Comparison of ENCODE assay signal across 23 mouse cellular contexts in genomic region chr10:45017352-45017751, GRCm38 (mm10). TPM values are rescaled to one million over a fixed set of nuclear protein-coding genes. Genes with fewer than 3 reads are reported as not detected.
A peak's percentile ranks its signal among the peaks of the same experiment; 100 is the strongest.
DNase-seq lines count a peak whose midpoint lies in the region; ATAC-seq and TF ChIP-seq lines count a peak whose summit lies in the region.
"Had no signal": no experiment of that assay in that cellular context is flagged by ENCODE, and none has a peak within 500 bp of the region (broad histone marks: within the 10 kb centered on the region; RNA-seq: fewer than 3 reads in every experiment).

No protein-coding gene starts in this region.

- peak overlapping the region; percentile 49 for H3K4me3 ChIP-seq in gastrocnemius, adult 2 months
- peak overlapping the region; percentile 16 for H3K4me3 ChIP-seq in intestine, postnatal 0 days (ENCODE audit: low read depth, low read length)
- no peak overlapping the region for H3K4me3 ChIP-seq in liver, embryonic 16.5 days (ENCODE audit: low read depth, low read length)
- H3K4me3 ChIP-seq: embryonic facial prominence, embryonic 13.5 days; forebrain, embryonic 10.5 days; forebrain, embryonic 15.5 days; kidney, embryonic 15.5 days; limb, embryonic 13.5 days; lung, embryonic 15.5 days; midbrain, embryonic 10.5 days; myocyte; neural tube, embryonic 13.5 days had no signal

- H3K9me3 ChIP-seq in intestine, postnatal 0 days (ENCODE audit: control insufficient read depth): no peaks in the 10 kb centered on the region
- no peaks in the 10 kb centered on the region for H3K9me3 ChIP-seq in liver, embryonic 16.5 days (replicated peaks; ENCODE audit: control insufficient read depth, low read length)
- H3K9me3 ChIP-seq: embryonic facial prominence, embryonic 13.5 days; forebrain, embryonic 15.5 days; limb, embryonic 13.5 days; lung, embryonic 15.5 days; midbrain, embryonic 10.5 days; neural tube, embryonic 13.5 days had no signal

- H3K9ac ChIP-seq in intestine, postnatal 0 days (ENCODE audit: low read depth, low read length): no peak overlapping the region
- no peak overlapping the region for H3K9ac ChIP-seq in liver, embryonic 16.5 days (ENCODE audit: low read depth, low read length)
- H3K9ac ChIP-seq: embryonic facial prominence, embryonic 13.5 days; forebrain, embryonic 15.5 days; kidney, embryonic 15.5 days; limb, embryonic 13.5 days; lung, embryonic 15.5 days; neural tube, embryonic 13.5 days had no signal

- H3K27me3 ChIP-seq in intestine, postnatal 0 days (replicated peaks; ENCODE audit: control insufficient read depth, insufficient read depth, low read length): no peaks in the 10 kb centered on the region
- no peaks in the 10 kb centered on the region for H3K27me3 ChIP-seq in liver, embryonic 16.5 days (ENCODE audit: control insufficient read depth, insufficient read depth, low read depth, low read length)
- H3K27me3 ChIP-seq: embryonic facial prominence, embryonic 13.5 days; forebrain, embryonic 15.5 days; kidney, embryonic 15.5 days; limb, embryonic 13.5 days; lung, embryonic 15.5 days; neural tube, embryonic 13.5 days had no signal

- ATAC-seq in intestine, postnatal 0 days: no peak
- no peak for ATAC-seq in liver, embryonic 16.5 days (ENCODE audit: low read depth)
- ATAC-seq: forebrain, embryonic 15.5 days; hindbrain, embryonic 16.5 days had no signal

- DNase-seq in gastrocnemius, adult 2 months: no peak
- DNase-seq in gastrocnemius, postnatal 4 days (ENCODE audit: low spot score in 2 of 2): no peak
- peak; percentile 39 for DNase-seq in A20 (ENCODE audit: low read depth, low spot score)
- DNase-seq in frontal cortex, postnatal 10 days (ENCODE audit: low spot score in 2 of 2): no peak
- no peak for DNase-seq in thymus, postnatal 36 days
- DNase-seq in heart, postnatal 4 days: no peak
- DNase-seq: adrenal gland, postnatal 14 days; cerebellum, adult 11-12 months; cerebellum, adult 9-11 months; heart, postnatal 14 days; thymus, postnatal 14 days had no signal

- H3K27ac ChIP-seq in gastrocnemius, adult 2 months: no peak overlapping the region
- H3K27ac ChIP-seq in intestine, postnatal 0 days (ENCODE audit: low read depth, low read length): peak overlapping the region; percentile 77
- peak overlapping the region; percentile 49 for H3K27ac ChIP-seq in liver, embryonic 16.5 days (ENCODE audit: low read length)
- H3K27ac ChIP-seq: embryonic facial prominence, embryonic 13.5 days; forebrain, embryonic 10.5 days; forebrain, embryonic 15.5 days; kidney, embryonic 15.5 days; limb, embryonic 13.5 days; lung, embryonic 15.5 days; midbrain, embryonic 10.5 days; neural tube, embryonic 13.5 days had no signal

- intact Hi-C loops in gastrocnemius, adult 2 months (cut with DNase I): no loop called here

- H3K4me1 ChIP-seq in intestine, postnatal 0 days (replicated peaks; ENCODE audit: control insufficient read depth, insufficient read depth, low read length): no peaks in the 10 kb centered on the region
- no peaks in the 10 kb centered on the region for H3K4me1 ChIP-seq in liver, embryonic 16.5 days (ENCODE audit: control insufficient read depth, low read depth, low read length)
- H3K4me1 ChIP-seq: embryonic facial prominence, embryonic 13.5 days; forebrain, embryonic 15.5 days; kidney, embryonic 15.5 days; limb, embryonic 13.5 days; lung, embryonic 15.5 days; neural tube, embryonic 13.5 days had no signal

- 68% methylated on average over 13 of the region's 13 CpGs for WGBS in intestine, postnatal 0 days
- 73% methylated on average over 13 of the region's 13 CpGs for WGBS in liver, embryonic 16.5 days (ENCODE audit: insufficient replicate concordance)

- no peaks in the 10 kb centered on the region for H3K36me3 ChIP-seq in intestine, postnatal 0 days (ENCODE audit: control insufficient read depth, insufficient read depth)
- no peaks in the 10 kb centered on the region for H3K36me3 ChIP-seq in liver, embryonic 16.5 days (ENCODE audit: control insufficient read depth, insufficient read depth)
- H3K36me3 ChIP-seq: embryonic facial prominence, embryonic 13.5 days; forebrain, embryonic 10.5 days; forebrain, embryonic 15.5 days; kidney, embryonic 15.5 days; limb, embryonic 13.5 days; lung, embryonic 15.5 days; midbrain, embryonic 10.5 days; neural tube, embryonic 13.5 days had no signal

- H3K4me2 ChIP-seq in intestine, postnatal 0 days (replicated peaks; ENCODE audit: low read depth): peak overlapping the region; percentile 48
- H3K4me2 ChIP-seq in liver, embryonic 16.5 days (ENCODE audit: low read depth, low read length): peak overlapping the region; percentile 40
- H3K4me2 ChIP-seq: embryonic facial prominence, embryonic 13.5 days; forebrain, embryonic 15.5 days; kidney, embryonic 15.5 days; limb, embryonic 13.5 days; lung, embryonic 15.5 days; neural tube, embryonic 13.5 days had no signal

- no peak for TF ChIP-seq CTCF in gastrocnemius, adult 2 months (IDR thresholded peaks at IDR 0.05)
- TF ChIP-seq CTCF in intestine, postnatal 0 days (IDR thresholded peaks at IDR 0.05; ENCODE audit: low read depth): no peak

RNA-seq across cellular contexts. Expression of gene Prep, which starts 49.7 kb away (rescaled TPM):
- total RNA-seq in gastrocnemius, adult 2 months (2021): 1 to 10 TPM; 6.4 to 7.3 TPM
- 10 to 100 TPM; 14.7 to 15.0 TPM for total RNA-seq in gastrocnemius, postnatal 4 days (2021)
- 6.8 and 7.0 TPM in 2 replicates for polyA plus RNA-seq in intestine, postnatal 0 days (2015; fragmentation: Nextera tagmentation; extraction: Ambion mirVana)
- 9.2 and 9.6 TPM in 2 replicates for polyA plus RNA-seq in liver, embryonic 16.5 days (2015; fragmentation: Nextera tagmentation; extraction: Ambion mirVana)
- total RNA-seq in heart, postnatal 4 days (2021): 10 to 100 TPM; 24.8 to 25.2 TPM
